Mouse (Mus musculus): Measurements from ENCODE around the gene Krtcap2.

GRCm38 (mm10) chr3:89208075-89208657, 37.6 kb upstream of the Krtcap2 start:
- TF ChIP-seq CTCF (conservative IDR thresholded peaks at IDR 0.05; ENCODE audit: low read length) (no peak), NANOG (IDR thresholded peaks at IDR 0.05; ENCODE audit: borderline replicate concordance, low read length) (no peak)

Measured in E14TG2a.4 (cell line).